Mouse (Mus musculus): ENCODE results near the gene Kpnb1. TPM values are rescaled to one million over a fixed set of nuclear protein-coding genes. Genes with fewer than 3 reads are reported as not detected.

Kpnb1 gene
- polyA plus RNA-seq, 1 experiment from 2014 or later: 114 TPM

DNA sequence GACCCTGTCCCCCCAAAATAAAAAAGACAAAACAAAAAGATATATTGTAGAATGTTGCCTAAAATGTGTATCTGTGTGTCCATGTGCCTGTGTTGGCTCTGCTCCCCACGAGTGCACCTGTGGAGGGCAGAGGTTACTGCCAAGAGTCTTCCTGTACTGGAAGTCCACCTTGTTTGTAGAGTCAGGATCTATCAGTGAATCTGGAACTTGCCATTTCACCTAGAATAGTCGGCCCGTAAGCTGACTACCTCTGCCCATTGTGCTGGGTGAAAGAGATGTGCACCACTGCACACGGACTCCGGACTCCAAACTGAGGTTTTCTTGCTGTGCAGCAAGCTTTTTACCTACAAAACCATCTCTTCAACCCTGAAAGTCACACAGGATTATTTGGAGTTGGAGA lies 26.7 kb upstream of the Kpnb1 start:
- H3K4me3 ChIP-seq (ENCODE audit: low read depth, low read length): no peak overlapping the region

DNA sequence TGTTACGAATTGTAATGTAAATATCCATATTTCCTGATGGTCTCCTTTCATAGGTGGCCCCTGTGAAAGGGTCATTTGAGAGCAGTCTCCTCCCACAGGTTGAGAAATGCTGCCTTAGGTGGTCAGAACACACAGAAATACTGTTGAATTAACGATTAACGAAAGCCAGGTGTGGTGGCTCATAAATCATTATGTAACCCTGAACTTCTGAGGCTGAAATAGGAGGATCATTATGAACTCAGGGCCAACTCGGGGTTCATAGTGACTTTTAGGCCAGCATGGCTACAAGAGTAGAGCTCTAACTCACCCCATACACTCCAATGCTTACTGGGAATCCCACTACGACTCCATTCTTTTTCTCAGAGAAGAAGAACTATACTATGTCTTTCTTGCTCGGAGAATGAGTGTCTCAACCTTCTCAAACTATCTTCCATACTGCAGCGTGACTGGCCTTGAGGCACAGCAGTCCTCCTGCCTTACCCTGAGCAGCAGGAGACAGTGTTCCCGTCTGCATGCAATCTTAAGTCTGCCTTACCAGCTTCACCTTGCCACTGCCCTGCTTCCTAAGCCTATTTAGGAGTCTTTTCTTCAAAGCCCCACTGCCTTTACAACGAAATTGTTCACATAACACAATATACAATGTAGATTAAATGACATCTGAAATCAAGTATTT lies 23.2 kb upstream of the Kpnb1 start:
- no peak for ATAC-seq (replicated peaks; ENCODE audit: low FRiP score)
- no peak overlapping the region for H3K9ac ChIP-seq (ENCODE audit: low read length)
- H3K9me3 ChIP-seq (ENCODE audit: control insufficient read depth, low read length): no peaks in the 10 kb centered on the region
- no peak overlapping the region for H3K27ac ChIP-seq (ENCODE audit: low read depth, low read length)
- WGBS: 90% methylated on average over 9 of the region's 9 CpGs
- H3K4me2 ChIP-seq (ENCODE audit: low read depth, low read length, severe bottlenecking): no peak overlapping the region
- no peaks in the 10 kb centered on the region for H3K27me3 ChIP-seq (ENCODE audit: control insufficient read depth, insufficient read depth, low read length)
- H3K4me1 ChIP-seq (replicated peaks; ENCODE audit: control insufficient read depth, insufficient read depth, low read length): no peaks in the 10 kb centered on the region
- no peak for DNase-seq (ENCODE audit: low spot score)
- H3K4me3 ChIP-seq (ENCODE audit: low read depth, low read length): no peak overlapping the region
- H3K36me3 ChIP-seq (ENCODE audit: control insufficient read depth, insufficient read depth, low read length): peaks cover 8% of the 10 kb centered on the region; the same call in 1 of the 2 replicates

More for the DNA sequence above, 26.7 kb upstream of the Kpnb1 start:
- no peak overlapping the region for H3K9ac ChIP-seq (ENCODE audit: low read length)
- no peaks in the 10 kb centered on the region for H3K4me1 ChIP-seq (replicated peaks; ENCODE audit: control insufficient read depth, insufficient read depth, low read length)
- H3K4me2 ChIP-seq (ENCODE audit: low read depth, low read length, severe bottlenecking): no peak overlapping the region
- ATAC-seq (replicated peaks; ENCODE audit: low FRiP score) (no peak), DNase-seq (ENCODE audit: low spot score) (no peak)
- no peak overlapping the region for H3K27ac ChIP-seq (ENCODE audit: low read depth, low read length)
- H3K27me3 ChIP-seq (ENCODE audit: control insufficient read depth, insufficient read depth, low read length): no peaks in the 10 kb centered on the region
- H3K9me3 ChIP-seq (ENCODE audit: control insufficient read depth, low read length): no peaks in the 10 kb centered on the region
- WGBS: 91% methylated on average over 5 of the region's 5 CpGs
- H3K36me3 ChIP-seq (ENCODE audit: control insufficient read depth, insufficient read depth, low read length): peaks cover 21% of the 10 kb centered on the region

GRCm38 (mm10) chr11:97207011-97207422 lies 19.3 kb upstream of the Kpnb1 start:
- H3K9ac ChIP-seq (ENCODE audit: low read length): no peak overlapping the region
- H3K4me2 ChIP-seq (ENCODE audit: low read depth, low read length, severe bottlenecking): no peak overlapping the region
- H3K27ac ChIP-seq (ENCODE audit: low read depth, low read length): no peak overlapping the region
- DNase-seq (ENCODE audit: low spot score): no peak
- H3K9me3 ChIP-seq (ENCODE audit: control insufficient read depth, low read length): no peaks in the 10 kb centered on the region
- H3K4me3 ChIP-seq (ENCODE audit: low read depth, low read length): no peak overlapping the region
- H3K27me3 ChIP-seq (ENCODE audit: control insufficient read depth, insufficient read depth, low read length): no peaks in the 10 kb centered on the region
- H3K4me1 ChIP-seq (replicated peaks; ENCODE audit: control insufficient read depth, insufficient read depth, low read length): no peaks in the 10 kb centered on the region
- 83% methylated on average over 8 of the region's 8 CpGs for WGBS
- H3K36me3 ChIP-seq (ENCODE audit: control insufficient read depth, insufficient read depth, low read length): no peaks in the 10 kb centered on the region; the same call in 1 of the 2 replicates
- no peak for ATAC-seq (replicated peaks; ENCODE audit: low FRiP score)

- DNase-seq (ENCODE audit: low spot score) (no peak), ATAC-seq (replicated peaks; ENCODE audit: low FRiP score) (no peak)
- Histone ChIP-seq H3K9me3 (ENCODE audit: control insufficient read depth, low read length) (no peaks in the 10 kb centered on the region), H3K4me3 (ENCODE audit: low read depth, low read length) (no peak overlapping the region), H3K27me3 (ENCODE audit: control insufficient read depth, insufficient read depth, low read length) (no peaks in the 10 kb centered on the region), H3K9ac (ENCODE audit: low read length) (no peak overlapping the region), H3K36me3 (ENCODE audit: control insufficient read depth, insufficient read depth, low read length) (no peaks in the 10 kb centered on the region), H3K27ac (ENCODE audit: low read depth, low read length) (no peak overlapping the region), H3K4me2 (ENCODE audit: low read depth, low read length, severe bottlenecking) (no peak overlapping the region), H3K4me1 (replicated peaks; ENCODE audit: control insufficient read depth, insufficient read depth, low read length) (no peaks in the 10 kb centered on the region)
- WGBS: 88% methylated on average over 6 of the region's 6 CpGs
These were observed 11.8 kb upstream of the Kpnb1 start for GRCm38 (mm10) chr11:97199519-97199918.

- Histone ChIP-seq H3K27ac (ENCODE audit: low read depth, low read length) (no peak overlapping the region), H3K4me3 (ENCODE audit: low read depth, low read length) (no peak overlapping the region), H3K27me3 (ENCODE audit: control insufficient read depth, insufficient read depth, low read length) (no peaks in the 10 kb centered on the region), H3K36me3 (ENCODE audit: control insufficient read depth, insufficient read depth, low read length) (no peaks in the 10 kb centered on the region), H3K9ac (ENCODE audit: low read length) (no peak overlapping the region), H3K4me2 (ENCODE audit: low read depth, low read length, severe bottlenecking) (no peak overlapping the region), H3K4me1 (replicated peaks; ENCODE audit: control insufficient read depth, insufficient read depth, low read length) (no peaks in the 10 kb centered on the region), H3K9me3 (ENCODE audit: control insufficient read depth, low read length) (no peaks in the 10 kb centered on the region)
- WGBS: 22% methylated on average over 5 of the region's 5 CpGs
- DNase-seq (ENCODE audit: low spot score) (peak; percentile 81), ATAC-seq (replicated peaks; ENCODE audit: low FRiP score) (no peak)
These were observed 10.9 kb upstream of the Kpnb1 start for GRCm38 (mm10) chr11:97198601-97199000.

- H3K27ac ChIP-seq (ENCODE audit: low read depth, low read length): no peak overlapping the region
- no peak overlapping the region for H3K9ac ChIP-seq (ENCODE audit: low read length)
- ATAC-seq (replicated peaks; ENCODE audit: low FRiP score) (no peak), DNase-seq (ENCODE audit: low spot score) (no peak)
- H3K36me3 ChIP-seq (ENCODE audit: control insufficient read depth, insufficient read depth, low read length): no peaks in the 10 kb centered on the region
- 81% methylated on average over 8 of the region's 8 CpGs for WGBS
- H3K27me3 ChIP-seq (ENCODE audit: control insufficient read depth, insufficient read depth, low read length): no peaks in the 10 kb centered on the region
- no peak overlapping the region for H3K4me2 ChIP-seq (ENCODE audit: low read depth, low read length, severe bottlenecking)
- no peaks in the 10 kb centered on the region for H3K9me3 ChIP-seq (ENCODE audit: control insufficient read depth, low read length)
- no peaks in the 10 kb centered on the region for H3K4me1 ChIP-seq (replicated peaks; ENCODE audit: control insufficient read depth, insufficient read depth, low read length)
- H3K4me3 ChIP-seq (ENCODE audit: low read depth, low read length): no peak overlapping the region
These were observed 9.3 kb upstream of the Kpnb1 start for GRCm38 (mm10) chr11:97197021-97197420.

GRCm38 (mm10) chr11:97196541-97196940 lies 8.9 kb upstream of the Kpnb1 start:
- H3K9me3 ChIP-seq (ENCODE audit: control insufficient read depth, low read length): no peaks in the 10 kb centered on the region
- no peak overlapping the region for H3K4me3 ChIP-seq (ENCODE audit: low read depth, low read length)
- no peaks in the 10 kb centered on the region for H3K36me3 ChIP-seq (ENCODE audit: control insufficient read depth, insufficient read depth, low read length)
- H3K27me3 ChIP-seq (ENCODE audit: control insufficient read depth, insufficient read depth, low read length): no peaks in the 10 kb centered on the region
- H3K9ac ChIP-seq (ENCODE audit: low read length): no peak overlapping the region
- DNase-seq (ENCODE audit: low spot score): no peak
- H3K4me2 ChIP-seq (ENCODE audit: low read depth, low read length, severe bottlenecking): no peak overlapping the region
- 72% methylated on average over 12 of the region's 12 CpGs for WGBS
- H3K4me1 ChIP-seq (replicated peaks; ENCODE audit: control insufficient read depth, insufficient read depth, low read length): no peaks in the 10 kb centered on the region
- H3K27ac ChIP-seq (ENCODE audit: low read depth, low read length): no peak overlapping the region
- no peak for ATAC-seq (replicated peaks; ENCODE audit: low FRiP score)

GRCm38 (mm10) chr11:97192621-97192951 lies 4.9 kb upstream of the Kpnb1 start:
- ATAC-seq (replicated peaks; ENCODE audit: low FRiP score) (no peak), DNase-seq (ENCODE audit: low spot score) (no peak)
- Histone ChIP-seq H3K9ac (ENCODE audit: low read length) (no peak overlapping the region), H3K9me3 (ENCODE audit: control insufficient read depth, low read length) (no peaks in the 10 kb centered on the region), H3K36me3 (ENCODE audit: control insufficient read depth, insufficient read depth, low read length) (no peaks in the 10 kb centered on the region), H3K4me3 (ENCODE audit: low read depth, low read length) (no peak overlapping the region), H3K27me3 (ENCODE audit: control insufficient read depth, insufficient read depth, low read length) (no peaks in the 10 kb centered on the region), H3K27ac (ENCODE audit: low read depth, low read length) (no peak overlapping the region), H3K4me2 (ENCODE audit: low read depth, low read length, severe bottlenecking) (no peak overlapping the region), H3K4me1 (replicated peaks; ENCODE audit: control insufficient read depth, insufficient read depth, low read length) (peaks cover 2% of the 10 kb centered on the region; the same call in 1 of the 2 replicates)

DNA sequence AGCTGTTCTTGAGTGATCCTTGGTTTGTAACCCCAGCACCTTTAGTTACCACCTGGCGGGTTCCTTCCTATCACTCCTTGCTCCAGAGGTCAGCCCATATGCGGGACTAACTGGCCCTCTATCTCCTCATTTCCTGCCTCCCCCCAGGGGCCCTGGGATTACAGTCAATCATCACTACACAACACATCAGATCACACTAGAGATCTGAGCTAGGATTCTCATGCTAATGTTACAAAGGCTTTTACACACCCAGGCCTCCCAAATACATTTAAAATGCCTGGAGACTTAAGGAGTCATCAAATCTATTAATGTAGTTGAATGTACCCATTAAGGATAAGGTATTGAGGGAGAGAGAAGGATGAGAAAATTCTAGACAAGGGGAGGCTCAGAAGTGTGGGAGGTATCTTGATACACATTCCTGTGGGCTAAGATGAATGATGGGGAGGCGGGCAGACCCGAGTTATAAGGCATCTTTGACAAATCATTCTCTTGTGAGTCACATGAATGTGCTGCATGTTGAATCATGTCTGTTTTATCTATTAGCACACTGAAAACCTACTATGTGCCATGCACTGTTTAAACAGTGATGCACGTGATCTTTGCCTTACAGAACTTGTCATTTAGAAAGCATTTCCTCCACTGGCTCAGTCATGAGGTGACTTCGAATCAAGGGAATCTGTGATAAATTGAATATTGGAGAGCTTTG lies 4.4 kb upstream of the Kpnb1 start:
- H3K27me3 ChIP-seq (ENCODE audit: control insufficient read depth, insufficient read depth, low read length): no peaks in the 10 kb centered on the region
- H3K4me1 ChIP-seq (replicated peaks; ENCODE audit: control insufficient read depth, insufficient read depth, low read length): peaks cover 2% of the 10 kb centered on the region; the same call in 1 of the 2 replicates
- no peak overlapping the region for H3K4me2 ChIP-seq (ENCODE audit: low read depth, low read length, severe bottlenecking)
- no peak overlapping the region for H3K4me3 ChIP-seq (ENCODE audit: low read depth, low read length)
- 82% methylated on average over 6 of the region's 6 CpGs for WGBS
- H3K27ac ChIP-seq (ENCODE audit: low read depth, low read length): no peak overlapping the region
- H3K9ac ChIP-seq (ENCODE audit: low read length): no peak overlapping the region
- DNase-seq (ENCODE audit: low spot score) (no peak), ATAC-seq (replicated peaks; ENCODE audit: low FRiP score) (no peak)
- H3K9me3 ChIP-seq (ENCODE audit: control insufficient read depth, low read length): no peaks in the 10 kb centered on the region
- H3K36me3 ChIP-seq (ENCODE audit: control insufficient read depth, insufficient read depth, low read length): no peaks in the 10 kb centered on the region

Data from forebrain, embryonic 11.5 days (tissue).